Mouse (Mus musculus): Measurements from ENCODE around the gene Taf12. TPM values are rescaled to one million over a fixed set of nuclear protein-coding genes. Genes with fewer than 3 reads are reported as not detected.
A peak's percentile ranks its signal among the peaks of the same experiment; 100 is the strongest.

The Taf12 gene
- total RNA-seq, 1 experiment, result 21.9 TPM

- in situ Hi-C loops (cut with MboI; ENCODE audit: low sequenced_read_pairs in 2 of 2, unreplicated experiment in 2 of 2), result no loop called here
- peaks cover 0 to 8% of the 10 kb centered on the region in 2 experiments; a peak in 2 of 4 replicates for H3K4me1 ChIP-seq (ENCODE audit: control insufficient read depth in 2 of 2, insufficient read depth in 2 of 2, low read length in 2 of 2, poor library complexity in 1 of 2)
These were observed 31.1 kb downstream of the Taf12 start for GRCm38 (mm10) chr4:132305276-132305675.

GRCm38 (mm10) chr4:132306004-132306403, 31.8 kb downstream of the Taf12 start:
- H3K9me3 ChIP-seq (ENCODE audit: control insufficient read depth, insufficient read depth, low read depth, low read length), result no peaks in the 10 kb centered on the region
- no peak for DNase-seq (ENCODE audit: low read depth, low spot score)
- peak overlapping the region; percentile 16; the same call in 1 of the 2 replicates for H3K9ac ChIP-seq (ENCODE audit: insufficient read depth, low read depth, low read length, poor library complexity, severe bottlenecking)
- peaks cover 22% of the 10 kb centered on the region for H3K36me3 ChIP-seq (ENCODE audit: control insufficient read depth, insufficient read depth, low read length, poor library complexity, severe bottlenecking)
- H3K27ac ChIP-seq (ENCODE audit: insufficient read depth, low read depth, low read length, poor library complexity, severe bottlenecking), result no peak overlapping the region
- H3K4me3 ChIP-seq (ENCODE audit: insufficient read depth in 1 of 2, low read depth in 1 of 2, low read length in 2 of 2, poor library complexity in 1 of 2, severe bottlenecking in 1 of 2), result no peak overlapping the region
- in situ Hi-C loops (cut with MboI; ENCODE audit: low sequenced_read_pairs in 2 of 2, unreplicated experiment in 2 of 2), result no loop called here
- TF ChIP-seq CHD2 (IDR thresholded peaks at IDR 0.05; ENCODE audit: low read depth, low read length) (no peak), ZNF384 (IDR thresholded peaks at IDR 0.05; ENCODE audit: low read depth, low read length) (no peak), MAFK (IDR thresholded peaks at IDR 0.05; ENCODE audit: insufficient read depth, low read depth, low read length) (no peak), ZC3H11A (IDR thresholded peaks at IDR 0.05; ENCODE audit: borderline replicate concordance, low read depth, low read length) (no peak), HCFC1 (IDR thresholded peaks at IDR 0.05; ENCODE audit: borderline replicate concordance, insufficient read depth, low read length) (no peak)
- H3K4me1 ChIP-seq (ENCODE audit: control insufficient read depth in 2 of 2, insufficient read depth in 2 of 2, low read length in 2 of 2, poor library complexity in 1 of 2), result peaks cover 0 to 8% of the 10 kb centered on the region in 2 experiments; a peak in 1 of 4 replicates

More at GRCm38 (mm10) chr4:132305276-132305675, 31.1 kb downstream of the Taf12 start:
- Histone ChIP-seq H3K36me3 (ENCODE audit: control insufficient read depth, insufficient read depth, low read length, poor library complexity, severe bottlenecking) (peaks cover 16% of the 10 kb centered on the region), H3K4me3 (ENCODE audit: insufficient read depth in 1 of 2, low read depth in 1 of 2, low read length in 2 of 2, poor library complexity in 1 of 2, severe bottlenecking in 1 of 2) (no peak overlapping the region), H3K9me3 (ENCODE audit: control insufficient read depth, insufficient read depth, low read depth, low read length) (no peaks in the 10 kb centered on the region), H3K9ac (ENCODE audit: insufficient read depth, low read depth, low read length, poor library complexity, severe bottlenecking) (peak overlapping the region; percentile 16; the same call in 1 of the 2 replicates), H3K27ac (ENCODE audit: insufficient read depth, low read depth, low read length, poor library complexity, severe bottlenecking) (no peak overlapping the region)
- no peak for DNase-seq (ENCODE audit: low read depth, low spot score)
- no peak for TF ChIP-seq MAFK (IDR thresholded peaks at IDR 0.05; ENCODE audit: insufficient read depth, low read depth, low read length)
- no peak for TF ChIP-seq ZC3H11A (IDR thresholded peaks at IDR 0.05; ENCODE audit: borderline replicate concordance, low read depth, low read length)
- TF ChIP-seq CHD2 (IDR thresholded peaks at IDR 0.05; ENCODE audit: low read depth, low read length), result no peak
- no peak for TF ChIP-seq ZNF384 (IDR thresholded peaks at IDR 0.05; ENCODE audit: low read depth, low read length)
- no peak for TF ChIP-seq HCFC1 (IDR thresholded peaks at IDR 0.05; ENCODE audit: borderline replicate concordance, insufficient read depth, low read length)

GRCm38 (mm10) chr4:132308437-132309139, 34.4 kb downstream of the Taf12 start:
- no peaks in the 10 kb centered on the region for H3K9me3 ChIP-seq (ENCODE audit: control insufficient read depth, insufficient read depth, low read depth, low read length)
- in situ Hi-C loops (cut with MboI; ENCODE audit: low sequenced_read_pairs in 2 of 2, unreplicated experiment in 2 of 2), result no loop called here

DNA sequence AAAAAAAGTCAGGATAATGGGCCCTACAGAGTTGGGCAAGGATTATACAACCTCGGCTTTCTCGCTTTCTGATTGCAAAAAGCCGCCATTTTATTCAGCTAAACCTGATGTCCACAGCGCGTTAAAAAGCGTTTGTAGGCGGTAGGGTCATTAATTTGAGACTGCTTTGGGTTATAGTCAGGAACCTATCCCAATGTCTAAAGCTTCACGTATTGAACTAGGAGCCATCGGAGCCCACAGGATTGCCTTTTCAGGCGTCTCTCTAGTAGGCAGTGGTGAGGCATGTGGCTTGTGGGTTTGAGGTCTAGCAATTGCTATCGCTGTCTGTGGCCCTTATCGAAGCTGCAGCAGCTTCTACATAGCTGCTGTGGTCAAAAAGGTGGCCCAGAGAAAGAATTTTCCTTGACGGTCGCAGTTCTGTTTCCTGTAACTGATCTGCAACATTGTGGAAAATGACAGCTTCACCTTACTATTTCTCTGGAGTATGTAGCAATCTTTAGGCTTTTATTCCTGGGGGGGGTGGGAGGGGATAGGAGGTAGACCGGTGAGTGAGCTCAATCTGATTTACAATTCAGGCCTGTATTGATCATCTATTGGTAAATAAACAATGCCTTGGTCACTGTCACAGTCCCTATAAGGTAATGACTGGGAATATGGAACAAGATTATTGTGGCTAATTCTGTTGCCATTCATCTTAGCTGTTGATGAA, 35.1 kb downstream of the Taf12 start:
- Histone ChIP-seq H3K9ac (ENCODE audit: insufficient read depth, low read depth, low read length, poor library complexity, severe bottlenecking) (peak overlapping the region; percentile 94), H3K9me3 (ENCODE audit: control insufficient read depth, insufficient read depth, low read depth, low read length) (no peaks in the 10 kb centered on the region), H3K4me3 (ENCODE audit: insufficient read depth in 1 of 2, low read depth in 1 of 2, low read length in 2 of 2, poor library complexity in 1 of 2, severe bottlenecking in 1 of 2) (peak overlapping the region; percentile 82 to 86), H3K36me3 (ENCODE audit: control insufficient read depth, insufficient read depth, low read length, poor library complexity, severe bottlenecking) (peaks cover 36% of the 10 kb centered on the region), H3K4me1 (ENCODE audit: control insufficient read depth in 2 of 2, insufficient read depth in 2 of 2, low read length in 2 of 2, poor library complexity in 1 of 2) (peaks cover 2 to 6% of the 10 kb centered on the region in 2 experiments; a peak in 2 of 4 replicates), H3K27ac (ENCODE audit: insufficient read depth, low read depth, low read length, poor library complexity, severe bottlenecking) (peak overlapping the region; percentile 83)
- TF ChIP-seq ZC3H11A (IDR thresholded peaks at IDR 0.05; ENCODE audit: borderline replicate concordance, low read depth, low read length), result no peak
- TF ChIP-seq HCFC1 (IDR thresholded peaks at IDR 0.05; ENCODE audit: borderline replicate concordance, insufficient read depth, low read length), result no peak
- TF ChIP-seq MAFK (IDR thresholded peaks at IDR 0.05; ENCODE audit: insufficient read depth, low read depth, low read length), result no peak
- no peak for TF ChIP-seq CHD2 (IDR thresholded peaks at IDR 0.05; ENCODE audit: low read depth, low read length)
- TF ChIP-seq ZNF384 (IDR thresholded peaks at IDR 0.05; ENCODE audit: low read depth, low read length), result no peak
- in situ Hi-C loops (cut with MboI; ENCODE audit: low sequenced_read_pairs in 2 of 2, unreplicated experiment in 2 of 2), result no loop called here
- no peak for DNase-seq (ENCODE audit: low read depth, low spot score)

More at GRCm38 (mm10) chr4:132308437-132309139, 34.4 kb downstream of the Taf12 start:
- H3K9ac ChIP-seq (ENCODE audit: insufficient read depth, low read depth, low read length, poor library complexity, severe bottlenecking), result peak overlapping the region; percentile 94
- peak overlapping the region; percentile 82 to 86 for H3K4me3 ChIP-seq (ENCODE audit: insufficient read depth in 1 of 2, low read depth in 1 of 2, low read length in 2 of 2, poor library complexity in 1 of 2, severe bottlenecking in 1 of 2)
- peak overlapping the region; percentile 83 for H3K27ac ChIP-seq (ENCODE audit: insufficient read depth, low read depth, low read length, poor library complexity, severe bottlenecking)
- TF ChIP-seq HCFC1 (IDR thresholded peaks at IDR 0.05; ENCODE audit: borderline replicate concordance, insufficient read depth, low read length) (peak; percentile 96), ZNF384 (IDR thresholded peaks at IDR 0.05; ENCODE audit: low read depth, low read length) (peak; percentile 49; the same call in 1 of the 2 replicates), CHD2 (IDR thresholded peaks at IDR 0.05; ENCODE audit: low read depth, low read length) (no peak), MAFK (IDR thresholded peaks at IDR 0.05; ENCODE audit: insufficient read depth, low read depth, low read length) (no peak), ZC3H11A (IDR thresholded peaks at IDR 0.05; ENCODE audit: borderline replicate concordance, low read depth, low read length) (no peak)
- peak; percentile 87 for DNase-seq (ENCODE audit: low read depth, low spot score)
- H3K4me1 ChIP-seq (ENCODE audit: control insufficient read depth in 2 of 2, insufficient read depth in 2 of 2, low read length in 2 of 2, poor library complexity in 1 of 2), result no peaks in the 10 kb centered on the region; a peak in 1 of 4 replicates
- peaks cover 29% of the 10 kb centered on the region for H3K36me3 ChIP-seq (ENCODE audit: control insufficient read depth, insufficient read depth, low read length, poor library complexity, severe bottlenecking)

Measured in ES-E14 (cell line).